Mouse (Mus musculus): ENCODE results near the gene Adgrl4. TPM values are rescaled to one million over a fixed set of nuclear protein-coding genes. Genes with fewer than 3 reads are reported as not detected.

Gene Adgrl4
- polyA plus RNA-seq, 1 experiment from 2014 or later, result 25.0 TPM

- Histone ChIP-seq H3K27ac (ENCODE audit: low read depth, low read length) (no peak overlapping the region), H3K4me2 (replicated peaks; ENCODE audit: low read depth, low read length) (no peak overlapping the region), H3K4me1 (ENCODE audit: control insufficient read depth, insufficient read depth, low read length) (no peaks in the 10 kb centered on the region), H3K9me3 (ENCODE audit: control insufficient read depth, low read length) (no peaks in the 10 kb centered on the region), H3K4me3 (ENCODE audit: low read length) (no peak overlapping the region), H3K9ac (ENCODE audit: low read depth, low read length) (no peak overlapping the region), H3K27me3 (ENCODE audit: control insufficient read depth, insufficient read depth, low read length) (no peaks in the 10 kb centered on the region), H3K36me3 (ENCODE audit: control insufficient read depth, insufficient read depth, low read length) (no peaks in the 10 kb centered on the region)
- 80% methylated on average over 9 of the region's 9 CpGs for WGBS
- ATAC-seq (ENCODE audit: low FRiP score, low TSS enrichment), result no peak
These were observed 13.1 kb upstream of the Adgrl4 start for GRCm38 (mm10) chr3:151424326-151425207.

- H3K36me3 ChIP-seq (ENCODE audit: control insufficient read depth, insufficient read depth, low read length), result no peaks in the 10 kb centered on the region
- no peaks in the 10 kb centered on the region for H3K4me1 ChIP-seq (ENCODE audit: control insufficient read depth, insufficient read depth, low read length)
- no peak overlapping the region for H3K4me3 ChIP-seq (ENCODE audit: low read length)
- no peaks in the 10 kb centered on the region for H3K27me3 ChIP-seq (ENCODE audit: control insufficient read depth, insufficient read depth, low read length)
- H3K4me2 ChIP-seq (replicated peaks; ENCODE audit: low read depth, low read length), result no peak overlapping the region
- no peaks in the 10 kb centered on the region for H3K9me3 ChIP-seq (ENCODE audit: control insufficient read depth, low read length)
- WGBS, result 93% methylated on average over 3 of the region's 3 CpGs
- no peak for ATAC-seq (ENCODE audit: low FRiP score, low TSS enrichment)
- no peak overlapping the region for H3K9ac ChIP-seq (ENCODE audit: low read depth, low read length)
- no peak overlapping the region for H3K27ac ChIP-seq (ENCODE audit: low read depth, low read length)
These were observed 7.6 kb upstream of the Adgrl4 start for GRCm38 (mm10) chr3:151430106-151430505.

GRCm38 (mm10) chr3:151431507-151431906 lies 6.2 kb upstream of the Adgrl4 start:
- Histone ChIP-seq H3K4me2 (replicated peaks; ENCODE audit: low read depth, low read length) (no peak overlapping the region), H3K9me3 (ENCODE audit: control insufficient read depth, low read length) (no peaks in the 10 kb centered on the region), H3K4me1 (ENCODE audit: control insufficient read depth, insufficient read depth, low read length) (no peaks in the 10 kb centered on the region), H3K4me3 (ENCODE audit: low read length) (no peak overlapping the region), H3K9ac (ENCODE audit: low read depth, low read length) (no peak overlapping the region), H3K27ac (ENCODE audit: low read depth, low read length) (no peak overlapping the region), H3K36me3 (ENCODE audit: control insufficient read depth, insufficient read depth, low read length) (no peaks in the 10 kb centered on the region), H3K27me3 (ENCODE audit: control insufficient read depth, insufficient read depth, low read length) (no peaks in the 10 kb centered on the region)
- 82% methylated on average over 2 of the region's 2 CpGs for WGBS
- no peak for ATAC-seq (ENCODE audit: low FRiP score, low TSS enrichment)

GRCm38 (mm10) chr3:151438364-151438763 lies 677 bp downstream of the Adgrl4 start:
- no peak overlapping the region for H3K27ac ChIP-seq (ENCODE audit: low read depth, low read length)
- no peak for ATAC-seq (ENCODE audit: low FRiP score, low TSS enrichment)
- WGBS, result 76% methylated on average over 5 of the region's 5 CpGs
- 0 out of 2 replicates have a peak, but pooled peaks cover 5% of the 10 kb centered on the region for H3K4me1 ChIP-seq (ENCODE audit: control insufficient read depth, insufficient read depth, low read length)
- no peak overlapping the region for H3K9ac ChIP-seq (ENCODE audit: low read depth, low read length)
- H3K36me3 ChIP-seq (ENCODE audit: control insufficient read depth, insufficient read depth, low read length), result no peaks in the 10 kb centered on the region
- H3K4me2 ChIP-seq (replicated peaks; ENCODE audit: low read depth, low read length), result peak overlapping the region; percentile 52
- no peaks in the 10 kb centered on the region for H3K9me3 ChIP-seq (ENCODE audit: control insufficient read depth, low read length)
- no peaks in the 10 kb centered on the region for H3K27me3 ChIP-seq (ENCODE audit: control insufficient read depth, insufficient read depth, low read length)
- H3K4me3 ChIP-seq (ENCODE audit: low read length), result peak overlapping the region; percentile 28

- no peak overlapping the region for H3K4me2 ChIP-seq (replicated peaks; ENCODE audit: low read depth, low read length)
- no peaks in the 10 kb centered on the region for H3K36me3 ChIP-seq (ENCODE audit: control insufficient read depth, insufficient read depth, low read length)
- no peak overlapping the region for H3K27ac ChIP-seq (ENCODE audit: low read depth, low read length)
- no peak overlapping the region for H3K4me3 ChIP-seq (ENCODE audit: low read length)
- 43% methylated on average over 2 of the region's 2 CpGs for WGBS
- 0 out of 2 replicates have a peak, but pooled peaks cover 5% of the 10 kb centered on the region for H3K4me1 ChIP-seq (ENCODE audit: control insufficient read depth, insufficient read depth, low read length)
- H3K9me3 ChIP-seq (ENCODE audit: control insufficient read depth, low read length), result no peaks in the 10 kb centered on the region
- H3K9ac ChIP-seq (ENCODE audit: low read depth, low read length), result no peak overlapping the region
- H3K27me3 ChIP-seq (ENCODE audit: control insufficient read depth, insufficient read depth, low read length), result no peaks in the 10 kb centered on the region
- no peak for ATAC-seq (ENCODE audit: low FRiP score, low TSS enrichment)
These were observed 2.3 kb downstream of the Adgrl4 start for GRCm38 (mm10) chr3:151439976-151440375.

GRCm38 (mm10) chr3:151442026-151442425 lies 4.3 kb downstream of the Adgrl4 start:
- Histone ChIP-seq H3K4me2 (replicated peaks; ENCODE audit: low read depth, low read length) (no peak overlapping the region), H3K9me3 (ENCODE audit: control insufficient read depth, low read length) (no peaks in the 10 kb centered on the region), H3K4me1 (ENCODE audit: control insufficient read depth, insufficient read depth, low read length) (0 out of 2 replicates have a peak, but pooled peaks cover 5% of the 10 kb centered on the region), H3K27me3 (ENCODE audit: control insufficient read depth, insufficient read depth, low read length) (no peaks in the 10 kb centered on the region), H3K9ac (ENCODE audit: low read depth, low read length) (no peak overlapping the region), H3K4me3 (ENCODE audit: low read length) (no peak overlapping the region), H3K36me3 (ENCODE audit: control insufficient read depth, insufficient read depth, low read length) (no peaks in the 10 kb centered on the region), H3K27ac (ENCODE audit: low read depth, low read length) (no peak overlapping the region)
- 75% methylated on average over 2 of the region's 2 CpGs for WGBS
- ATAC-seq (ENCODE audit: low FRiP score, low TSS enrichment), result no peak

GRCm38 (mm10) chr3:151443486-151443885 lies 5.8 kb downstream of the Adgrl4 start:
- Histone ChIP-seq H3K27ac (ENCODE audit: low read depth, low read length) (no peak overlapping the region), H3K4me3 (ENCODE audit: low read length) (no peak overlapping the region), H3K9ac (ENCODE audit: low read depth, low read length) (no peak overlapping the region), H3K27me3 (ENCODE audit: control insufficient read depth, insufficient read depth, low read length) (no peaks in the 10 kb centered on the region), H3K4me1 (ENCODE audit: control insufficient read depth, insufficient read depth, low read length) (no peaks in the 10 kb centered on the region), H3K4me2 (replicated peaks; ENCODE audit: low read depth, low read length) (no peak overlapping the region), H3K36me3 (ENCODE audit: control insufficient read depth, insufficient read depth, low read length) (no peaks in the 10 kb centered on the region), H3K9me3 (ENCODE audit: control insufficient read depth, low read length) (no peaks in the 10 kb centered on the region)
- no peak for ATAC-seq (ENCODE audit: low FRiP score, low TSS enrichment)
- 70% methylated on average over 5 of the region's 5 CpGs for WGBS

- H3K4me3 ChIP-seq (ENCODE audit: low read length), result no peak overlapping the region
- no peak for ATAC-seq (ENCODE audit: low FRiP score, low TSS enrichment)
- H3K9me3 ChIP-seq (ENCODE audit: control insufficient read depth, low read length), result no peaks in the 10 kb centered on the region
- H3K27me3 ChIP-seq (ENCODE audit: control insufficient read depth, insufficient read depth, low read length), result no peaks in the 10 kb centered on the region
- H3K4me1 ChIP-seq (ENCODE audit: control insufficient read depth, insufficient read depth, low read length), result no peaks in the 10 kb centered on the region
- 88% methylated on average over 4 of the region's 4 CpGs for WGBS
- H3K4me2 ChIP-seq (replicated peaks; ENCODE audit: low read depth, low read length), result no peak overlapping the region
- no peak overlapping the region for H3K9ac ChIP-seq (ENCODE audit: low read depth, low read length)
- no peaks in the 10 kb centered on the region for H3K36me3 ChIP-seq (ENCODE audit: control insufficient read depth, insufficient read depth, low read length)
- H3K27ac ChIP-seq (ENCODE audit: low read depth, low read length), result no peak overlapping the region
These were observed 6.6 kb downstream of the Adgrl4 start for GRCm38 (mm10) chr3:151444284-151444683.

GRCm38 (mm10) chr3:151445936-151446335 lies 8.2 kb downstream of the Adgrl4 start:
- ATAC-seq (ENCODE audit: low FRiP score, low TSS enrichment), result peak; percentile 96
- no peaks in the 10 kb centered on the region for H3K9me3 ChIP-seq (ENCODE audit: control insufficient read depth, low read length)

More at GRCm38 (mm10) chr3:151445936-151446335, 8.2 kb downstream of the Adgrl4 start:
- WGBS, result 35% methylated on average over 2 of the region's 2 CpGs
- H3K36me3 ChIP-seq (ENCODE audit: control insufficient read depth, insufficient read depth, low read length), result no peaks in the 10 kb centered on the region
- no peak overlapping the region for H3K9ac ChIP-seq (ENCODE audit: low read depth, low read length)
- H3K27me3 ChIP-seq (ENCODE audit: control insufficient read depth, insufficient read depth, low read length), result no peaks in the 10 kb centered on the region
- no peak overlapping the region for H3K4me2 ChIP-seq (replicated peaks; ENCODE audit: low read depth, low read length)
- no peak overlapping the region for H3K27ac ChIP-seq (ENCODE audit: low read depth, low read length)
- H3K4me3 ChIP-seq (ENCODE audit: low read length), result no peak overlapping the region
- H3K4me1 ChIP-seq (ENCODE audit: control insufficient read depth, insufficient read depth, low read length), result no peaks in the 10 kb centered on the region

Measured in kidney, embryonic 14.5 days (tissue).